ENCODE assay signal across 8 mouse cellular contexts in genomic region chr7:89339142-89339435, GRCm38 (mm10).
DNase-seq lines count a peak whose midpoint lies in the region; ATAC-seq and TF ChIP-seq lines count a peak whose summit lies in the region.

No protein-coding gene starts in this region.

- H3K9ac ChIP-seq in CH12.LX (ENCODE audit: insufficient read depth, low read depth), result peak overlapping the region; percentile 59; the same call in 1 of the 2 replicates
- H3K9ac ChIP-seq in forebrain, embryonic 15.5 days (replicated peaks), result peak overlapping the region; percentile 83
- H3K9ac ChIP-seq in liver, embryonic 16.5 days (ENCODE audit: low read depth, low read length), result peak overlapping the region; percentile 67

- H3K9me3 ChIP-seq in CH12.LX (replicated peaks; ENCODE audit: low read length), result no peaks in the 10 kb centered on the region
- H3K9me3 ChIP-seq in forebrain, embryonic 15.5 days, result no peaks in the 10 kb centered on the region
- H3K9me3 ChIP-seq in liver, embryonic 16.5 days (replicated peaks; ENCODE audit: control insufficient read depth, low read length), result no peaks in the 10 kb centered on the region

- TF ChIP-seq EP300 in CH12.LX (IDR thresholded peaks at IDR 0.05; ENCODE audit: low read length), result no peak

- dilution Hi-C loops in CH12.LX (cut with MboI; ENCODE audit: extremely low pct_ligation_motif_present, extremely low pct_unique_long_range_greater_than_20kb, low sequenced_read_pairs), result no loop called here

- in situ Hi-C loops in CH12.LX (cut with MboI; ENCODE audit: low pct_ligation_motif_present, low pct_unique_long_range_greater_than_20kb, low sequenced_read_pairs), result no loop called here

- TF ChIP-seq CTCF in CH12.LX (conservative IDR thresholded peaks at IDR 0.05 in 1 of 2, IDR thresholded peaks at IDR 0.05 in 1 of 2; ENCODE audit: low read depth in 2 of 2, low read length in 2 of 2), result no peak

- H3K27ac ChIP-seq in CH12.LX (ENCODE audit: insufficient read depth, low read depth), result no peak overlapping the region
- H3K27ac ChIP-seq in forebrain, embryonic 15.5 days (replicated peaks), result peak overlapping the region; percentile 76
- H3K27ac ChIP-seq in liver, embryonic 16.5 days (ENCODE audit: low read length), result peak overlapping the region; percentile 53

- peak; percentile 68 for ATAC-seq in frontal cortex, adult (ENCODE audit: low TSS enrichment)
- peak; percentile 79 for ATAC-seq in forebrain, embryonic 15.5 days (replicated peaks)
- peak; percentile 64 for ATAC-seq in liver, embryonic 16.5 days (ENCODE audit: low read depth)

- no peaks in the 10 kb centered on the region for H3K27me3 ChIP-seq in CH12.LX (replicated peaks)
- H3K27me3 ChIP-seq in forebrain, embryonic 15.5 days, result no peaks in the 10 kb centered on the region
- no peaks in the 10 kb centered on the region for H3K27me3 ChIP-seq in liver, embryonic 16.5 days (ENCODE audit: control insufficient read depth, insufficient read depth, low read depth, low read length)

- no peak for TF ChIP-seq POLR2A in CH12.LX (IDR thresholded peaks at IDR 0.05; ENCODE audit: low read depth, low read length)

- H3K79me2 ChIP-seq in CH12.LX (replicated peaks; ENCODE audit: control insufficient read depth, extremely low read depth, insufficient read depth, poor library complexity, severe bottlenecking), result peaks cover 14% of the 10 kb centered on the region; the same call in 1 of the 2 replicates

- TF ChIP-seq RAD21 in CH12.LX (IDR thresholded peaks at IDR 0.05; ENCODE audit: low read depth, low read length), result no peak

- DNase-seq in frontal cortex, postnatal 14 days (ENCODE audit: low spot score in 2 of 2), result no peak
- DNase-seq in CH12.LX (ENCODE audit: extremely low read depth), result no peak
- no peak for DNase-seq in adrenal gland, adult 18-20 months (ENCODE audit: low spot score in 2 of 2)
- no peak for DNase-seq in urinary bladder, postnatal 25 days (ENCODE audit: low spot score)
- DNase-seq in frontal cortex, postnatal 10 days (ENCODE audit: low spot score in 2 of 2), result no peak

- peak overlapping the region; percentile 85 to 99 (median 86) for H3K4me3 ChIP-seq in CH12.LX (replicated peaks in 1 of 3; ENCODE audit: low read depth in 2 of 3, low read length in 2 of 3, poor library complexity in 1 of 3)
- peak overlapping the region; percentile 65 for H3K4me3 ChIP-seq in forebrain, embryonic 15.5 days
- peak overlapping the region; percentile 67 for H3K4me3 ChIP-seq in liver, embryonic 16.5 days (ENCODE audit: low read depth, low read length)

- peaks cover 0 to 7% of the 10 kb centered on the region in 2 experiments for H3K36me3 ChIP-seq in CH12.LX (replicated peaks in 1 of 2; ENCODE audit: control insufficient read depth in 1 of 2, insufficient read depth in 1 of 2, low read length in 1 of 2)
- no peaks in the 10 kb centered on the region for H3K36me3 ChIP-seq in forebrain, embryonic 15.5 days
- no peaks in the 10 kb centered on the region for H3K36me3 ChIP-seq in liver, embryonic 16.5 days (ENCODE audit: control insufficient read depth, insufficient read depth)

- H3K4me2 ChIP-seq in CH12.LX (ENCODE audit: insufficient read depth, low read depth, poor library complexity, severe bottlenecking), result peak overlapping the region; percentile 75; the same call in 1 of the 2 replicates
- peak overlapping the region; percentile 82 for H3K4me2 ChIP-seq in forebrain, embryonic 15.5 days (replicated peaks)
- H3K4me2 ChIP-seq in liver, embryonic 16.5 days (ENCODE audit: low read depth, low read length), result peak overlapping the region; percentile 92

- H3K4me1 ChIP-seq in CH12.LX (ENCODE audit: control insufficient read depth in 1 of 2, insufficient read depth in 2 of 2), result peaks cover 5 to 48% of the 10 kb centered on the region in 2 experiments; a peak in 3 of 4 replicates
- H3K4me1 ChIP-seq in forebrain, embryonic 15.5 days, result peaks cover 37% of the 10 kb centered on the region
- H3K4me1 ChIP-seq in liver, embryonic 16.5 days (ENCODE audit: control insufficient read depth, low read depth, low read length), result peaks cover 14% of the 10 kb centered on the region

TF ChIP-seq in CH12.LX, 34 proteins besides CTCF, POLR2A, EP300 and RAD21:
- TF ChIP-seq MAX (IDR thresholded peaks at IDR 0.05; ENCODE audit: low read length) (no peak), ZNF384 (IDR thresholded peaks at IDR 0.05; ENCODE audit: low read depth, low read length) (no peak), TBP (conservative IDR thresholded peaks at IDR 0.05; ENCODE audit: low read depth, low read length) (no peak), ZMIZ1 (IDR thresholded peaks at IDR 0.05; ENCODE audit: low read depth, low read length) (no peak), SMC3 (IDR thresholded peaks at IDR 0.05; ENCODE audit: low read depth, low read length) (no peak), POLR2AphosphoS2 (IDR thresholded peaks at IDR 0.05; ENCODE audit: low read depth, low read length) (no peak), PAX5 (IDR thresholded peaks at IDR 0.05; ENCODE audit: low read length) (no peak), NELFE (IDR thresholded peaks at IDR 0.05; ENCODE audit: low read depth, low read length) (no peak), HCFC1 (IDR thresholded peaks at IDR 0.05; ENCODE audit: low read depth, low read length) (no peak), JUN (IDR thresholded peaks at IDR 0.05; ENCODE audit: insufficient read depth, low read depth, low read length) (no peak), TCF12 (IDR thresholded peaks at IDR 0.05; ENCODE audit: low read depth, low read length) (no peak), RCOR1 (conservative IDR thresholded peaks at IDR 0.05; ENCODE audit: low read depth, low read length) (no peak), SIN3A (IDR thresholded peaks at IDR 0.05; ENCODE audit: low read length) (no peak), CHD1 (IDR thresholded peaks at IDR 0.05; ENCODE audit: low read depth, low read length) (no peak), UBTF (IDR thresholded peaks at IDR 0.05; ENCODE audit: low read depth, low read length) (no peak), IRF4 (IDR thresholded peaks at IDR 0.05; ENCODE audit: low read depth, low read length) (no peak), MXI1 (IDR thresholded peaks at IDR 0.05; ENCODE audit: low read depth, low read length) (no peak), GABPA (IDR thresholded peaks at IDR 0.05; ENCODE audit: insufficient replicate concordance, low read depth, low read length) (no peak), ZC3H11A (IDR thresholded peaks at IDR 0.05; ENCODE audit: low read depth, low read length) (no peak)
